Mouse (Mus musculus) megakaryocyte progenitor cell, adult 5-6 weeks (primary cell): ENCODE results near the gene Eaf1. TPM values are rescaled to one million over a fixed set of nuclear protein-coding genes. Genes with fewer than 3 reads are reported as not detected.

Experiments used
- total RNA-seq, 2 experiments: library from RNA; stranded (forward) in 1 of 2; stranded (reverse) in 1 of 2; fragments of 157-497, 149-512 nt in 1 of 2; fragments of 200-1000 nt in 1 of 2; gene quantifications; 2 replicates each; pipeline versions ENCODE4 v1.2.3 to v1.2.4; 2015 to 2017

Eaf1 gene
- total RNA-seq, 2 experiments from 2014 or later: 28.3 to 34.4 TPM

Other genes with a start within 250 kb of the Eaf1 start
- gene Phf7, start 243.1 kb upstream of the Eaf1 start, total RNA-seq (2015): 14.9 and 16.4 TPM in 2 replicates
- 9.0 and 11.4 TPM in 2 replicates for gene Phf7, start 243.1 kb upstream of the Eaf1 start, total RNA-seq (2017)
- gene Bap1, start 242.9 kb upstream of the Eaf1 start, total RNA-seq (2015): 24.9 and 27.2 TPM in 2 replicates
- gene Bap1, start 242.9 kb upstream of the Eaf1 start, total RNA-seq (2017): 36.3 and 46.4 TPM in 2 replicates
- gene Dnah1, start 170.5 kb upstream of the Eaf1 start, total RNA-seq (2015): 0.12 and 0.27 TPM in 2 replicates
- gene Dnah1, start 170.5 kb upstream of the Eaf1 start, total RNA-seq (2017): 0.04 and 0.07 TPM in 2 replicates
- gene Capn7, start 157.8 kb upstream of the Eaf1 start, total RNA-seq (2015): 56.8 and 59.6 TPM in 2 replicates
- gene Capn7, start 157.8 kb upstream of the Eaf1 start, total RNA-seq (2017): 52.7 and 62.3 TPM in 2 replicates
- gene Sh3bp5, start 58.3 kb upstream of the Eaf1 start, total RNA-seq (2015): 4.5 and 6.2 TPM in 2 replicates
- gene Sh3bp5, start 58.3 kb upstream of the Eaf1 start, total RNA-seq (2017): 3.6 and 5.2 TPM in 2 replicates
- 45.4 and 47.6 TPM in 2 replicates for gene Mettl6, start 641 bp downstream of the Eaf1 start, total RNA-seq (2015)
- gene Mettl6, start 641 bp downstream of the Eaf1 start, total RNA-seq (2017): 85.2 and 126 TPM in 2 replicates
- not detected in 2 replicates for gene Colq, start 96.9 kb downstream of the Eaf1 start, total RNA-seq (2015)
- gene Colq, start 96.9 kb downstream of the Eaf1 start, total RNA-seq (2017): 0.37 TPM in 1 of 2 replicates, not detected in the other
- not detected in 2 replicates for gene Gm49387, start 146.5 kb downstream of the Eaf1 start, total RNA-seq (2015)
- not detected in 2 replicates for gene Gm49387, start 146.5 kb downstream of the Eaf1 start, total RNA-seq (2017)
- gene Btd, start 146.6 kb downstream of the Eaf1 start, total RNA-seq (2015): 14.7 and 15.6 TPM in 2 replicates
- gene Btd, start 146.6 kb downstream of the Eaf1 start, total RNA-seq (2017): 8.1 and 14.3 TPM in 2 replicates
- gene Hacl1, start 146.9 kb downstream of the Eaf1 start, total RNA-seq (2015): 13.3 and 18.9 TPM in 2 replicates
- gene Hacl1, start 146.9 kb downstream of the Eaf1 start, total RNA-seq (2017): 34.8 and 35.6 TPM in 2 replicates